Mouse (Mus musculus) stomach, postnatal 0 days (tissue): Measurements from ENCODE around the gene Krr1.

Experiments
- CTCF ChIP-seq: IDR thresholded peaks from 2 replicates; pipeline ENCODE4 v1.5.1; 2016; ENCODE audit warnings: antibody characterized with exemption, low read depth, mild to moderate bottlenecking, moderate library complexity
- EP300 ChIP-seq: optimal IDR thresholded peaks from 2 replicates; pipeline ENCODE3; 2016; ENCODE audit warnings: antibody characterized with exemption

DNA sequence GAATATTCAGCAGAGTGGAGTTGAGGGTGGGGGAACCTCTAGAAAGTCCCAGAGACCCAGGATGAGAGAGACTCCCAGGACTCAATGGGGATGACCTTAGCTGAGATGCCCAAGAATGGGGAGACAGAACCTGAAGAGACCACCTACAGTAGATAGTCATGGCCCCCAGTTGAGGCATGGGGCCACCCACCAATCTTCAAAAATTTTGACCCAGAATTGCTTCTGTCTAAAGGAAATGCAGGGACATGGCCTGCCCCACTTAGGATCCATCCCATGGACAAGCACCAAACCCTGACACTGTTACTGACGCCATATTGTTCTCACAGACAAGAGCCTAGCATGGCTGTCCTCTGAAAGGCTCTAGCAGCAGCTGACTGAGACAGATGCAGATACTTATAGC, 24.4 kb upstream of the Krr1 start:
- TF ChIP-seq CTCF (no peak), EP300 (no peak)
